Mouse (Mus musculus): Measurements from ENCODE around the gene H2-T3. TPM values are rescaled to one million over a fixed set of nuclear protein-coding genes. Genes with fewer than 3 reads are reported as not detected.
A peak's percentile ranks its signal among the peaks of the same experiment; 100 is the strongest.
"Not testable (repeated sequence)": the region's sequence is repeated elsewhere in the genome, so short reads cannot be mapped to it uniquely, and the experiment has no call there.

The H2-T3 gene
- polyA plus RNA-seq, 1 experiment = 0.64 TPM

DNA sequence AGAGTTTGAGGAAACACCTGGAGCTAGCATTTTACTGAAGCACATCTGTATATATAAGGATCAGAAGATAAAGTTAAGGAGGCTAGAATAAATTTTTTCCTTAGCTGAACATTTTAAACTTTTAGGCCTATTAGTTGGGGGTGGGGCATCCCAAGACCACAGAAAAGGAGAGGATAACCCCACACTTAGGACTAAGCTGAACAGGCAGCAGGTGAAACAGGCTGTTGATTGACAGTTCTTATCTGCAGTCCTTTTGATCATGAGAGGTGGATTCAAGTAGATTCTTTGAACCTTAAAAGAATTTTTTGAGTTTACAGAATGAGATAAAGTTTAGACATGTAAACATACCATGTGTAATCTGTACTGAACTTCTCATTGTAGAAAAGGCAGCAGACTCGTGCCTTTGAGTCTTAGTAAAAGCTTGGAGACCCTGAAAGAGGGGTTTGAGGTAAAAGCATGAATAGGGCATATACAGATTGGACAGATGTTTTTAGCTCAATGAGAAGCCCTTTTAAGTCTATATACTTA, 19.7 kb downstream of the H2-T3 start:
- Histone ChIP-seq H3K4me3 (ENCODE audit: low read depth, low read length) (no peak overlapping the region), H3K9me3 (replicated peaks; ENCODE audit: control insufficient read depth, insufficient read depth, low read length, poor library complexity, severe bottlenecking) (no peaks in the 10 kb centered on the region), H3K4me1 (ENCODE audit: control insufficient read depth, insufficient read depth, low read length) (peaks cover 3% of the 10 kb centered on the region), H3K9ac (ENCODE audit: low read depth, poor library complexity, severe bottlenecking) (no peak overlapping the region), H3K27ac (ENCODE audit: insufficient read depth, low read length) (no peak overlapping the region), H3K27me3 (ENCODE audit: control insufficient read depth, insufficient read depth, low read length, poor library complexity, severe bottlenecking) (no peaks in the 10 kb centered on the region), H3K36me3 (ENCODE audit: control insufficient read depth, insufficient read depth, low read length, poor library complexity, severe bottlenecking) (no peaks in the 10 kb centered on the region; the same call in none of the 2 replicates)
- TF ChIP-seq CTCF (IDR thresholded peaks at IDR 0.05; ENCODE audit: low read depth, low read length) (no peak), EP300 (IDR thresholded peaks at IDR 0.05; ENCODE audit: insufficient read depth, low read depth, low read length) (no peak), POLR2A (IDR thresholded peaks at IDR 0.05; ENCODE audit: insufficient read depth, low read length) (no peak)

GRCm38 (mm10) chr17:36169753-36170152, 20.3 kb downstream of the H2-T3 start:
- TF ChIP-seq EP300 (IDR thresholded peaks at IDR 0.05; ENCODE audit: insufficient read depth, low read depth, low read length) (no peak), POLR2A (IDR thresholded peaks at IDR 0.05; ENCODE audit: insufficient read depth, low read length) (no peak), CTCF (IDR thresholded peaks at IDR 0.05; ENCODE audit: low read depth, low read length) (no peak)
- no peak overlapping the region for H3K27ac ChIP-seq (ENCODE audit: insufficient read depth, low read length)
- H3K9ac ChIP-seq (ENCODE audit: low read depth, poor library complexity, severe bottlenecking) = no peak overlapping the region
- H3K27me3 ChIP-seq (ENCODE audit: control insufficient read depth, insufficient read depth, low read length, poor library complexity, severe bottlenecking) = no peaks in the 10 kb centered on the region
- H3K4me3 ChIP-seq (ENCODE audit: low read depth, low read length) = no peak overlapping the region
- H3K9me3 ChIP-seq (replicated peaks; ENCODE audit: control insufficient read depth, insufficient read depth, low read length, poor library complexity, severe bottlenecking) = no peaks in the 10 kb centered on the region
- peaks cover 3% of the 10 kb centered on the region for H3K4me1 ChIP-seq (ENCODE audit: control insufficient read depth, insufficient read depth, low read length)
- H3K36me3 ChIP-seq (ENCODE audit: control insufficient read depth, insufficient read depth, low read length, poor library complexity, severe bottlenecking) = no peaks in the 10 kb centered on the region; the same call in none of the 2 replicates

DNA sequence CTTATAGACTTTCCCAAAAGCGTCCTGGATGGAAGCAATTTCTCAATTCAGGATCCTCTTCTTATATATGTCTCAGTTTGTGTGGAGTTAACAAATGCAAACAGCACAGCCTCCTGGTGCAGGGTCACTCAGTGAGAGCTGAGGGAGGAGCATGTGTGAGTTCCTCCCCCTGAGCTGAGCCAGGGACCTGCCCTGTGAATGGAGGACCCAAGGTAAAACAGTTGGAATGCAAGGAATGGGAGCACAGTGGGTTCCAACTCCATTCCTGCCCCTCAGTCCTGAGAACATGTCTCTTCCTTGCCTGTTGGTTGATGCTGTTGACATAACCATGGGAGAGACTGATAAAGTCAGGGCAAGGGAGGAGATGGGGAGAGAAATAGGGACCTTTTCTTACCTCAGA, 21.0 kb downstream of the H2-T3 start:
- H3K9me3 ChIP-seq (replicated peaks; ENCODE audit: control insufficient read depth, insufficient read depth, low read length, poor library complexity, severe bottlenecking); H3K27me3 ChIP-seq (ENCODE audit: control insufficient read depth, insufficient read depth, low read length, poor library complexity, severe bottlenecking); H3K9ac ChIP-seq (ENCODE audit: low read depth, poor library complexity, severe bottlenecking); H3K4me3 ChIP-seq (ENCODE audit: low read depth, low read length); H3K4me1 ChIP-seq (ENCODE audit: control insufficient read depth, insufficient read depth, low read length); H3K36me3 ChIP-seq (ENCODE audit: control insufficient read depth, insufficient read depth, low read length, poor library complexity, severe bottlenecking): not testable (repeated sequence)
- 0 out of 2 replicates have a peak overlapping the region, but pooled peaks have one; percentile 54 for H3K27ac ChIP-seq (ENCODE audit: insufficient read depth, low read length)

DNA sequence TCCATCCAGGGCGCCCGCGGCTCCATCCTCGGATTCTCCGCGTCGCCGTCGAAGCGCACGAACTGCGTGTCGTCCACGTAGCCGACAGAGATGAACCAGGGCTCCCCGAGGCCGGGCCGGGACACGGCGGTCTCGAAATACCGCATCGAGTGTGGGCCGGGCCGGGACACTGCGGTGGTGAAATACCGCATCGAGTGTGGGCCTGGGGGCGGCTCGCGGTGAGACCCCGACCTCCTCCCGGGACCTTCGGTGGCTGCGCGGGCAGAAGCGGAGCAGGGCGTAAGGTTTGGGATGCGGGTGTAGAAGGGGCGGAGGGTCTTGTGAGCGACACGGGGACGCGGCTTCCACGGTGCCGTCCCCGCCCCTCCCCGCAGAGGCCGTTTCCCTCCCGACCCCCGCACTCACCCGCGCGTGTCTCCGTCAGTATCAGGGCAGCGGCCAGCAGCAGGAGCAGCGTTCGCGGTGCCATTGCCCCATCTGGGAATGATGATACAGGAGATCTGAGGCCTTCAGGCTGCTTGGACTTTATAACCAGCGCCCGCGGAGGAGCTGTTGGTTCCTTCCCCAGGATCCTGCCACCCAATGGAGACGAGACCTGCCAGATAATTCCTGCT, 21.9 kb downstream of the H2-T3 start, which contains the start of gene Gm8909:
Gene Gm8909 (minus strand): TSS at position 499 of the 614 bp plus-strand sequence.
- Histone ChIP-seq H3K9me3 (replicated peaks; ENCODE audit: control insufficient read depth, insufficient read depth, low read length, poor library complexity, severe bottlenecking) (no peaks in the 10 kb centered on the region), H3K4me3 (ENCODE audit: low read depth, low read length) (peak within 1 kb of the TSS; percentile 57), H3K4me1 (ENCODE audit: control insufficient read depth, insufficient read depth, low read length) (peaks cover 3% of the 10 kb centered on the region), H3K36me3 (ENCODE audit: control insufficient read depth, insufficient read depth, low read length, poor library complexity, severe bottlenecking) (peaks cover 2% of the 10 kb centered on the region), H3K27ac (ENCODE audit: insufficient read depth, low read length) (0 out of 2 replicates have a peak within 1 kb of the TSS, but pooled peaks have one; percentile 54), H3K27me3 (ENCODE audit: control insufficient read depth, insufficient read depth, low read length, poor library complexity, severe bottlenecking) (no peaks in the 10 kb centered on the region), H3K9ac (ENCODE audit: low read depth, poor library complexity, severe bottlenecking) (peak within 1 kb of the TSS; percentile 81)
- no peak for TF ChIP-seq CTCF (IDR thresholded peaks at IDR 0.05; ENCODE audit: low read depth, low read length)
- TF ChIP-seq POLR2A (IDR thresholded peaks at IDR 0.05; ENCODE audit: insufficient read depth, low read length) = no peak
- TF ChIP-seq EP300 (IDR thresholded peaks at IDR 0.05; ENCODE audit: insufficient read depth, low read depth, low read length) = no peak

GRCm38 (mm10) chr17:36167306-36168038, 22.6 kb downstream of the H2-T3 start:
- H3K4me3 ChIP-seq (ENCODE audit: low read depth, low read length) = peak overlapping the region; percentile 57
- no peaks in the 10 kb centered on the region for H3K27me3 ChIP-seq (ENCODE audit: control insufficient read depth, insufficient read depth, low read length, poor library complexity, severe bottlenecking)
- peak overlapping the region; percentile 81 for H3K9ac ChIP-seq (ENCODE audit: low read depth, poor library complexity, severe bottlenecking)
- no peak overlapping the region for H3K27ac ChIP-seq (ENCODE audit: insufficient read depth, low read length)
- no peaks in the 10 kb centered on the region for H3K9me3 ChIP-seq (replicated peaks; ENCODE audit: control insufficient read depth, insufficient read depth, low read length, poor library complexity, severe bottlenecking)
- peaks cover 3% of the 10 kb centered on the region for H3K4me1 ChIP-seq (ENCODE audit: control insufficient read depth, insufficient read depth, low read length)
- TF ChIP-seq POLR2A (IDR thresholded peaks at IDR 0.05; ENCODE audit: insufficient read depth, low read length) (no peak), EP300 (IDR thresholded peaks at IDR 0.05; ENCODE audit: insufficient read depth, low read depth, low read length) (no peak), CTCF (IDR thresholded peaks at IDR 0.05; ENCODE audit: low read depth, low read length) (no peak)
- peaks cover 2% of the 10 kb centered on the region for H3K36me3 ChIP-seq (ENCODE audit: control insufficient read depth, insufficient read depth, low read length, poor library complexity, severe bottlenecking)

DNA sequence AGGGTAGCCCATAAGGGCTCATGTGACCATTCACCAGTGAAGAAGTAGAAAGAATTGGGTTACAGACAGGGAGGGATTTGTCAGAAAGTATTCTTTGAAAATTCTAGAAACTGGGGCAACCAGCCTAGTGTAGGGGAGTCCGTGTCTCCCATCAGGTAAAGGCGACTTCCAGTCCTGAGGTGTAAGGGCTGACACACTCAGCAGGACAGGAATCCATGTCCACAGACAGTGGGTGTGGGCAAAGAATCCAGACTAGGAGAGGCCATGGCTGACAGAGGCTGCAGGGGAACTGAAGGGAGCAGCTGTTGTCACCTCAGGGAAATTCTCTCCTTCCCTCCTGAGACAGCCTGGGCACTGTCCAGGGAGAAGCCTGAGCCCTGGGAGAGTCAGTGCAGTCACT, 23.2 kb downstream of the H2-T3 start:
- H3K9me3 ChIP-seq (replicated peaks; ENCODE audit: control insufficient read depth, insufficient read depth, low read length, poor library complexity, severe bottlenecking); H3K27me3 ChIP-seq (ENCODE audit: control insufficient read depth, insufficient read depth, low read length, poor library complexity, severe bottlenecking); H3K27ac ChIP-seq (ENCODE audit: insufficient read depth, low read length); H3K36me3 ChIP-seq (ENCODE audit: control insufficient read depth, insufficient read depth, low read length, poor library complexity, severe bottlenecking); H3K4me1 ChIP-seq (ENCODE audit: control insufficient read depth, insufficient read depth, low read length): not testable (repeated sequence)
- peak overlapping the region; percentile 57 for H3K4me3 ChIP-seq (ENCODE audit: low read depth, low read length)
- peak overlapping the region; percentile 81; the same call in 1 of the 2 replicates for H3K9ac ChIP-seq (ENCODE audit: low read depth, poor library complexity, severe bottlenecking)

Measured in ES-Bruce4 (cell line).